Mouse (Mus musculus): Measurements from ENCODE around the gene Cdca8. TPM values are rescaled to one million over a fixed set of nuclear protein-coding genes. Genes with fewer than 3 reads are reported as not detected.

The Cdca8 gene
- polyA plus RNA-seq, 1 experiment from 2014 or later: 70.3 TPM

- 15% methylated on average over 6 of the region's 8 CpGs for WGBS
- Histone ChIP-seq H3K27me3 (replicated peaks; ENCODE audit: control insufficient read depth, insufficient read depth, low read length) (no peaks in the 10 kb centered on the region; the same call in 1 of the 2 replicates), H3K4me1 (ENCODE audit: control insufficient read depth, insufficient read depth, low read length) (peaks cover 22% of the 10 kb centered on the region), H3K9me3 (ENCODE audit: control insufficient read depth, low read length) (no peaks in the 10 kb centered on the region), H3K4me3 (ENCODE audit: low read depth, low read length) (no peak overlapping the region), H3K36me3 (ENCODE audit: control insufficient read depth, insufficient read depth, low read length) (no peaks in the 10 kb centered on the region), H3K27ac (replicated peaks; ENCODE audit: low read depth, low read length) (no peak overlapping the region), H3K4me2 (ENCODE audit: low read depth, low read length) (no peak overlapping the region), H3K9ac (ENCODE audit: low read depth, low read length) (no peak overlapping the region)
- ATAC-seq (ENCODE audit: low read depth) (no peak; the same call in 1 of the 2 replicates), DNase-seq (ENCODE audit: low spot score) (no peak)
Observed at GRCm38 (mm10) chr4:124964912-124965599, 25.9 kb upstream of the Cdca8 start.

- 26% methylated on average over 11 of the region's 11 CpGs for WGBS
- DNase-seq (ENCODE audit: low spot score): no peak
- no peaks in the 10 kb centered on the region; the same call in 1 of the 2 replicates for H3K27me3 ChIP-seq (replicated peaks; ENCODE audit: control insufficient read depth, insufficient read depth, low read length)
Observed at GRCm38 (mm10) chr4:124962576-124962975, 23.5 kb upstream of the Cdca8 start.

GRCm38 (mm10) chr4:124960940-124961339, 21.8 kb upstream of the Cdca8 start:
- no peak overlapping the region for H3K4me2 ChIP-seq (ENCODE audit: low read depth, low read length)
- H3K9ac ChIP-seq (ENCODE audit: low read depth, low read length): no peak overlapping the region
- H3K4me1 ChIP-seq (ENCODE audit: control insufficient read depth, insufficient read depth, low read length): peaks cover 7% of the 10 kb centered on the region; the same call in 1 of the 2 replicates
- H3K36me3 ChIP-seq (ENCODE audit: control insufficient read depth, insufficient read depth, low read length): no peaks in the 10 kb centered on the region
- no peaks in the 10 kb centered on the region for H3K9me3 ChIP-seq (ENCODE audit: control insufficient read depth, low read length)
- no peak overlapping the region for H3K27ac ChIP-seq (replicated peaks; ENCODE audit: low read depth, low read length)
- H3K27me3 ChIP-seq (replicated peaks; ENCODE audit: control insufficient read depth, insufficient read depth, low read length): no peaks in the 10 kb centered on the region
- 80% methylated on average over 11 of the region's 11 CpGs for WGBS
- ATAC-seq (ENCODE audit: low read depth): no peak
- no peak overlapping the region for H3K4me3 ChIP-seq (ENCODE audit: low read depth, low read length)
- no peak for DNase-seq (ENCODE audit: low spot score)

More at GRCm38 (mm10) chr4:124962576-124962975, 23.5 kb upstream of the Cdca8 start:
- Histone ChIP-seq H3K36me3 (ENCODE audit: control insufficient read depth, insufficient read depth, low read length) (no peaks in the 10 kb centered on the region), H3K4me2 (ENCODE audit: low read depth, low read length) (no peak overlapping the region), H3K9me3 (ENCODE audit: control insufficient read depth, low read length) (no peaks in the 10 kb centered on the region), H3K4me1 (ENCODE audit: control insufficient read depth, insufficient read depth, low read length) (peaks cover 7% of the 10 kb centered on the region; the same call in 1 of the 2 replicates), H3K9ac (ENCODE audit: low read depth, low read length) (no peak overlapping the region), H3K27ac (replicated peaks; ENCODE audit: low read depth, low read length) (no peak overlapping the region), H3K4me3 (ENCODE audit: low read depth, low read length) (no peak overlapping the region)
- no peak for ATAC-seq (ENCODE audit: low read depth)

- Histone ChIP-seq H3K27me3 (replicated peaks; ENCODE audit: control insufficient read depth, insufficient read depth, low read length) (no peaks in the 10 kb centered on the region), H3K36me3 (ENCODE audit: control insufficient read depth, insufficient read depth, low read length) (no peaks in the 10 kb centered on the region), H3K4me1 (ENCODE audit: control insufficient read depth, insufficient read depth, low read length) (peaks cover 7% of the 10 kb centered on the region; the same call in 1 of the 2 replicates), H3K27ac (replicated peaks; ENCODE audit: low read depth, low read length) (no peak overlapping the region), H3K4me3 (ENCODE audit: low read depth, low read length) (no peak overlapping the region), H3K9ac (ENCODE audit: low read depth, low read length) (no peak overlapping the region), H3K9me3 (ENCODE audit: control insufficient read depth, low read length) (no peaks in the 10 kb centered on the region), H3K4me2 (ENCODE audit: low read depth, low read length) (no peak overlapping the region)
- DNase-seq (ENCODE audit: low spot score): peak; percentile 16
- 45% methylated on average over 11 of the region's 11 CpGs for WGBS
- no peak for ATAC-seq (ENCODE audit: low read depth)
Observed at GRCm38 (mm10) chr4:124959062-124959461, 20.0 kb upstream of the Cdca8 start.

GRCm38 (mm10) chr4:124957284-124957683, 18.2 kb upstream of the Cdca8 start:
- H3K27ac ChIP-seq (replicated peaks; ENCODE audit: low read depth, low read length): no peak overlapping the region
- no peak overlapping the region for H3K4me3 ChIP-seq (ENCODE audit: low read depth, low read length)
- no peak overlapping the region for H3K4me2 ChIP-seq (ENCODE audit: low read depth, low read length)
- no peak overlapping the region for H3K9ac ChIP-seq (ENCODE audit: low read depth, low read length)
- no peaks in the 10 kb centered on the region for H3K9me3 ChIP-seq (ENCODE audit: control insufficient read depth, low read length)
- no peak for ATAC-seq (ENCODE audit: low read depth)
- H3K4me1 ChIP-seq (ENCODE audit: control insufficient read depth, insufficient read depth, low read length): 0 out of 2 replicates have a peak, but pooled peaks cover 3% of the 10 kb centered on the region
- H3K36me3 ChIP-seq (ENCODE audit: control insufficient read depth, insufficient read depth, low read length): no peaks in the 10 kb centered on the region
- H3K27me3 ChIP-seq (replicated peaks; ENCODE audit: control insufficient read depth, insufficient read depth, low read length): no peaks in the 10 kb centered on the region
- DNase-seq (ENCODE audit: low spot score): no peak
- WGBS: 58% methylated on average over 2 of the region's 2 CpGs

GRCm38 (mm10) chr4:124953546-124953945, 14.4 kb upstream of the Cdca8 start:
- no peak overlapping the region for H3K27ac ChIP-seq (replicated peaks; ENCODE audit: low read depth, low read length)
- no peak overlapping the region for H3K9ac ChIP-seq (ENCODE audit: low read depth, low read length)
- no peak overlapping the region for H3K4me2 ChIP-seq (ENCODE audit: low read depth, low read length)
- no peak overlapping the region for H3K4me3 ChIP-seq (ENCODE audit: low read depth, low read length)
- H3K27me3 ChIP-seq (replicated peaks; ENCODE audit: control insufficient read depth, insufficient read depth, low read length): no peaks in the 10 kb centered on the region
- ATAC-seq (ENCODE audit: low read depth) (no peak), DNase-seq (ENCODE audit: low spot score) (peak; percentile 10)
- no peaks in the 10 kb centered on the region for H3K9me3 ChIP-seq (ENCODE audit: control insufficient read depth, low read length)
- 53% methylated on average over 4 of the region's 4 CpGs for WGBS
- H3K36me3 ChIP-seq (ENCODE audit: control insufficient read depth, insufficient read depth, low read length): no peaks in the 10 kb centered on the region
- no peaks in the 10 kb centered on the region for H3K4me1 ChIP-seq (ENCODE audit: control insufficient read depth, insufficient read depth, low read length)

GRCm38 (mm10) chr4:124951036-124951433, 11.9 kb upstream of the Cdca8 start:
- Histone ChIP-seq H3K36me3 (ENCODE audit: control insufficient read depth, insufficient read depth, low read length) (no peaks in the 10 kb centered on the region), H3K27ac (replicated peaks; ENCODE audit: low read depth, low read length) (no peak overlapping the region), H3K9ac (ENCODE audit: low read depth, low read length) (no peak overlapping the region), H3K4me2 (ENCODE audit: low read depth, low read length) (no peak overlapping the region), H3K4me3 (ENCODE audit: low read depth, low read length) (no peak overlapping the region), H3K4me1 (ENCODE audit: control insufficient read depth, insufficient read depth, low read length) (no peaks in the 10 kb centered on the region), H3K9me3 (ENCODE audit: control insufficient read depth, low read length) (no peaks in the 10 kb centered on the region), H3K27me3 (replicated peaks; ENCODE audit: control insufficient read depth, insufficient read depth, low read length) (no peaks in the 10 kb centered on the region)
- DNase-seq (ENCODE audit: low spot score) (peak; percentile 12), ATAC-seq (ENCODE audit: low read depth) (no peak)
- WGBS: 53% methylated on average over 10 of the region's 10 CpGs

GRCm38 (mm10) chr4:124950181-124951035, 11.3 kb upstream of the Cdca8 start:
- no peak for ATAC-seq (ENCODE audit: low read depth)
- H3K9me3 ChIP-seq (ENCODE audit: control insufficient read depth, low read length): no peaks in the 10 kb centered on the region
- peak; percentile 53 for DNase-seq (ENCODE audit: low spot score)
- H3K4me1 ChIP-seq (ENCODE audit: control insufficient read depth, insufficient read depth, low read length): no peaks in the 10 kb centered on the region
- H3K27me3 ChIP-seq (replicated peaks; ENCODE audit: control insufficient read depth, insufficient read depth, low read length): no peaks in the 10 kb centered on the region
- no peak overlapping the region for H3K27ac ChIP-seq (replicated peaks; ENCODE audit: low read depth, low read length)
- 75% methylated on average over 21 of the region's 21 CpGs for WGBS
- no peak overlapping the region for H3K4me3 ChIP-seq (ENCODE audit: low read depth, low read length)
- no peak overlapping the region for H3K4me2 ChIP-seq (ENCODE audit: low read depth, low read length)
- no peaks in the 10 kb centered on the region for H3K36me3 ChIP-seq (ENCODE audit: control insufficient read depth, insufficient read depth, low read length)
- no peak overlapping the region for H3K9ac ChIP-seq (ENCODE audit: low read depth, low read length)
